Mouse (Mus musculus) layer of hippocampus, postnatal 36 days (tissue): ENCODE data around the gene Ttll6. TPM values are rescaled to one million over a fixed set of nuclear protein-coding genes. Genes with fewer than 3 reads are reported as not detected.
A peak's percentile ranks its signal among the peaks of the same experiment; 100 is the strongest.
"Not testable (repeated sequence)": the region's sequence is repeated elsewhere in the genome, so short reads cannot be mapped to it uniquely, and the experiment has no call there.

Source experiments
- DNase-seq, 2 experiments: peaks; one replicate each; pipeline ENCODE4 v3.0.0; 2022
- total RNA-seq, 2 experiments: library from RNA; stranded (reverse); gene quantifications; 2 replicates each; pipeline ENCODE4 v1.2.3; 2021

The Ttll6 gene
- total RNA-seq = under 1 TPM; 0.27 to 0.46 TPM

DNA sequence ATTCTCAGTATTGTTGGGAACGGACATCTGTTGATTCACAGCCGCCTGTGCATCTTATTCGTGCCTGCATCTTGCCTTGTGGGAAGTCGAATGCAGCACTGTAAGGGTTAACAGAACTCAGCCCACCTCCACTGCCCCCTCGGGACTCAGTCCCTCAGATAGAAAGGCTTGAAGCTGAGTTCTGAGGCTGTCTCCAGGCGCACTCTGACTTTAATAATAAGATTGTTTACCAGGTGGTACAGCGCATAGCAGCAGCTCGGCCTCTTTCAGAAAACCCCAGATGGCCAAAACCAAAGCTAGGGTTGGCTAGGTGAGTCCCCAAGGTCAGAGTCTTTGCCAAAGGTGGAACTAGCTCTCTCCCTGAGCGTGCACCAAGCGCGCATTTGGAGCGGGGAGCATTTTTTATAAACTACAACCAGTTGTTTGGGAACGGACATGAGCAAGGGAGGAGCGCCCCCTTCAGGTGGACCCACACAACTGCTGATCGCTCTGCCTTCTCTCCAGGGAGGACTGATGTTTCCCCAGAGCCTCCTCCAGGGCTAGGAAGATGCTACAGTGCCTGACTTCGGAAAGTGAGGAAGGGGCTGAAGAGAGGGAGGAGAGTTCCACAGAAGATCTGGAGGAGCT, at the start of gene Ttll6:
Ttll6 (plus strand) TSS at position 548 of the 627 bp plus-strand sequence.
- peak; percentile 29 to 33 for DNase-seq

DNA sequence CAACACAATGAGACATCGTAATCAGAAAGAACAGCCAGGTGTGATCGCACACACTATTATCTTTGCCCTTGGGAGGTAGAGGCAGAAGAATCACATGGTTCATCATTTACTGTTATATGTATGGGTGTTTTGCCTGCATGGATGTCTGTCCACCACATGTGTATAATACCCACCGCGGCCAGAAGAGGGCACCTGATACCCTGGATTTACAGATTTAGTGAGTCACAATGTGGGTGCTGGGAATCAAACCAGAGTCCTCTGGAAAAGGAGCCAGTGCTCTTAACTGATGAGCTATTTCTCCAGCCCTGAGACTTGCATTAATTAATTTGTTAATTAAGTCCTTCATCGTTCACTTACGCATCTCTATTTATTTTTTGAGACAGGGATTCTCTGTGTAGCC, 45.6 kb upstream of the Ttll6 start:
- DNase-seq = no peak

DNA sequence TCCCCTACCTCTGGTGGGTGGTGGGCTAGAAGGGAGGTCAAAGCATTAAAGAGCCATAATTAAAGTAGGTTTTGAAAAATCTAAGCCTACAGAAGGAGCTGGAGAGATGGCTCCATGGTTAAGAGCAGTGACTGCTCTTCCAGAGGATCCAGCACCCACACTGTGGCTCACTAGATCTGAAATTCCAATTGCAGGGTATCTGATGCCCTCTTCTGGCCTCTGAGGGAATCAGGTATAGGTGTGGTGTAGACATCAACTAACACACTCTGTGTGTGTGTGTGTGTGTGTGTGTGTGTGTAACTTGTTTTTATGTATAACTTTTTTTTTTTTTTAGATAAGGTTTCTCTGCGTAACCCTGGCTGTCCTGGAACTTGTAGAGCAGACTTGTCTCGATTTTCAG, 42.5 kb upstream of the Ttll6 start:
- no peak for DNase-seq

DNA sequence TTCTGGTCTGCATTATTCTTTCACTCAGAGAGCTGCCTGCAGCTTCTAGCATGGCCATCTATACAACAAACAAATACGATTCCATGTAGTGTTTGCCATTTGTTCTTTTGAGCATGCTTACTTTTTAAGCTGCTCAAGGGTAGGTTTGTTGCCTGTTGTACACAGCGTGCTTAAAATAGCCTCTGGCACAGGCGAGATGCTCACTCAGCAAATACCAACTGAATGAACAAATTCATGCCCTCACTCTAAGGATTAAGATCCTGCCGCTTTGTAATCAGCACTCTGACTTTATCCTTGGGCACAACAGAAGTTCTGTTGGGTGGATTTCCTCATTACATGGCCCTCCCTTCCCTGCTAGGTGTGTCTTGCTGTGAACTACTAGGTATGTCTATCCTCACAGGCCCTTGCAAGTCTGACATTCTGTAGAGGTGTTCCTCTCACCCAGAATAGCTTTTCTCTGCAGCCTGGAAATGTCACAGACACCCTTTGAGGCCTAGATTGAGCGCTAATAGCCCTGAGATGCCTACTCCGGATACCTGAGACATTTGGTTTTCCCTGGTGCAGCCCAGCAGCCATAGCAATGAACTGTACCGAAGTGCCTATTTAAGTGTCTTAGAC, 40.8 kb upstream of the Ttll6 start:
- DNase-seq = no peak

DNA sequence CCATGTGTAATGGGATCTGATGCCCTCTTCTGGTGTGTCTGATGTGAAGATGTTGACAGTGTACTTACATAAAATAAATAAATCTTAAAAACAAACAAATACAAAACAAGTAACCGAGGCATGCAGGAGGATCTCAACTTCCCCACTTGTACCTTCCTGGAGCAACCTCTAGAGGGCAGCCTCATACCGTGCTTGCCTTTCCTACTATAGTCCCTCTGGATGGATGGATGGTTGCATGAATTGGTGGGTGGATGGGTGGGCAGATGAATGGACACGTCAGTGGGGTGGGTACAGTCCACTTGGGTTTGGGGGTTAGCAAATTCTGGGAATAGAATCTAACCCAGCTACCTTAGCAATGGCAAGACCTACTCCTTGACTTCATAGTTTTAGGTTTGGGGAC, 40.2 kb upstream of the Ttll6 start:
- peak in 1 of 2 experiments; percentile 31 for DNase-seq

DNA sequence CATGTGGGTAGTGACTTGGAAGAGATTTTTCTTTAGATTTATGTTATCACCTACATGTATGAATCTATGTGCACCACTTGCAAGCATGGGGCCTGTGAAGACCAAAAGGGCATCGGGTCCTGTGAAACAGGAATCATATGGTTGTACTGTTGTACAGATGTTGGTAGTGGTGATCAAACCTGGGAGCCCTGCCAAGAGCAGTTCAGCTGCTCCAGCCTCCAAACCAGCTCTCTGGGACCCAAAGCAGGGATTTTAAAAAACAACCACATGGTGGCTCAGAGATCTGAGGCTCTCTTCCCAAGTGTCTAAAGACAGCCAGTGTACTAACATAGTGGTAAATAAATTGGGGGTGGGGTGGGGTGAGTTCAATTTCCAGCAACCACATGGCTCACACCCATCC, 25.2 kb upstream of the Ttll6 start:
- no peak for DNase-seq

DNA sequence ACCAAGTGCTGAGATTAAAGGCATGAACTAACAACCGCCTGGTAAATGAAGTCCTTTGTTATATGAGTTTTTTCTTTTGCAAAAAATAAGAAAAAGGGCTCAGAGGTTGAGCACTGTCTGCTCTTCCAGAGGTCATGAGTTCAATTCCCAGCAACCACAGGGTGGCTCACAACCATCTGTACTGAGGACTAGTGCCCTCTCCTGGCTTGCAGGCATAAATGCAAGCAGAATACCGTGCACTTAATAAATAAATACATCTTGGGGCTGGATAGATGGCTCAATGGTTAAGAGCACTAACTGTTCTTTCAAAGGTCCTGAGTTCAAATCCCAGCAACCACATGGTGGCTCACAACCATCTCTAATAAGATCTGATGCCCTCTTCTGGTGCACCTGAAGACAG, 22.6 kb upstream of the Ttll6 start:
- not testable (repeated sequence) for DNase-seq

DNA sequence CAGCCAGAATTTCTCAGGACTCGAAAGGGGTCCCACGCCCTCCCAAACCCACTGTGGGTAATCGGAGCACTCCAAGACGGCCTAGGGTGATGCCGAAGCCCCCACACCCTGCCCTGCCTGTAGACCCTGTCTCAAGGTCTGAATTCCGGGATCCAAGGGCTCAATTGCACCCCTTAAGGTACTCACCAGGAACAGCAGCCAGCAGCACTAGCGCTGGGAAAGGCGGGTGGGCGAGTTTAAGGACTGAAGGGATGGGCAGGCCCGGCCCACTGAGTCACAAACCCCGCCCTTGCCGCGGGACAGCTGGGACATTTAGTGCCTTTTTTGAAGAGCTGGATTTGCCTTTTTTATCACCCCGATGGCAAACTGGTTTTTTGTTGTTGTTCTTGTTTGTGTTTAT, 21.8 kb upstream of the Ttll6 start, which contains the start of gene Calcoco2:
Calcoco2 (minus strand) TSS at position 214 of the 400 bp plus-strand sequence.
- DNase-seq = no peak

DNA sequence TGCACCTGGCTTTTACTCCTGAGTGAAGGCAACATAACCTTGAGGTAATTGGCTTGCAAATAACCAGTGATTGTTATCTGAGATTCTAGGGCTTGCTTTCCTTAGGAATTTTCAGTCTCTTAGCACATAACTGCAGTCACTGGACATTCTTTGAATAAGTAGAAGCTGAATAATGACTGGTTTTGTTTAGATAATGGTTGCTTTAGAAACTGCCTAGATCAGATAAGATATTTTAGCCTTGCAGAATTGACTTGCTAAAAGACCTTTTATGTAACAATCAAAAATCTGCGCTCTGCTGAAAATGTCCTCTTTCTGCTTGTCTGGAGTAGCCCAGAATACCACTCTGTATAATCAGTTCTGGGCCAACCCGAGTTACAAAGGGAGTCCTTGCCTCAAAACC, 19.5 kb upstream of the Ttll6 start:
- DNase-seq = no peak

DNA sequence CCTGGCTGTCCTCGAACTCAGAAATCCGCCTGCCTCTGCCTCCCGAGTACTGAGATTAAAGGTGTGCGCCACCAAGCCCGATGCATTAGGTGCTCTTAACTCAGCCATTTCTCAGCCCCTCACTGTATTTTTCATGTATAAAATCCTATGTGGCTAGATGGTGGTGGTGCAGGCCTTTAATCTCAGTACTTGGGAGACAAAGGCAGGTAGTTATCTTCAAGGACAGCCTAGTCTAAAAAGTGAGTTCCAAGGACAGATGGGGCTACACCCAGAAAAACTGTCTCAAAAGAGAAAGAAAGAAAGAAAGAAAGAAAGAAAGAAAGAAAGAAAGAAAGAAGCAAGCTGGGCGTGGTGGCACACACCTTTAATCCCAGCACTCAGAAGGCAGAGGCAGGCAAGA, 18.2 kb upstream of the Ttll6 start:
- DNase-seq = no peak

DNA sequence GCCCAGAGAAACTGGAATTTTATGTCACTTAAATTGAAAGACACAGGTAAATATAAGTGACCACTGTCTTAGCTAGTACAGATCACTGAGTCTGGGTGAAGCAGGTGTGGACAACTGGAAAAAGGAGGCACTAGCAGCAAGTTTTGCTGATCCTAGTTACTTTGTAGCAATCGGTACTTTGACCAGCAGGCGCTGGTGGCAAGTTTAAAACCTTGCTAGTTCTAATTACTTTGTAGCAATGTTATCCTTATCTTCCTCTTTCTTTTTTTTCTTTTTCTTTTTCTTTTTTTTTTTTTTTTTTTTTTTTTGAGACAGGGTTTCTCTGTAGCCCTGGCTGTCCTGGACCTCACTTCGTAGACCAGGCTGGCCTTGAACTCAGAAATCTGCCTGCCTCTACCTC, 17.5 kb upstream of the Ttll6 start:
- no peak for DNase-seq

DNA sequence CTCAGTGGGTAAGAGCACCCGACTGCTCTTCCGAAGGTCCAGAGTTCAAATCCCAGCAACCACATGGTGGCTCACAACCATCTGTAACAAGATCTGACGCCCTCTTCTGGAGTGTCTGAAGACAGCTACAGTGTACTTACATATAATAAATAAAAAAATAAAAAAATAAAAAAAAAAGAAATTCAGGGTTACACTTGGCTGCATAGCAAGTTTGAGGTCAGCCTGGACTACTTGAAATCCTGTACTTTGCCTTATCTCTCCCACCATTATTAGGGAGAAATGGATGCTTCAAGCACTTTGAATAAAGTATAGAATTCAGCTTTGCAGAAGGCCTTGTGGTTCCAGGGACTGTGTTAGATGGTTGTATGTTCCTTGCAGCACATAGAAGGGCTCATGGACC, 16.7 kb upstream of the Ttll6 start:
- not testable (repeated sequence) for DNase-seq

DNA sequence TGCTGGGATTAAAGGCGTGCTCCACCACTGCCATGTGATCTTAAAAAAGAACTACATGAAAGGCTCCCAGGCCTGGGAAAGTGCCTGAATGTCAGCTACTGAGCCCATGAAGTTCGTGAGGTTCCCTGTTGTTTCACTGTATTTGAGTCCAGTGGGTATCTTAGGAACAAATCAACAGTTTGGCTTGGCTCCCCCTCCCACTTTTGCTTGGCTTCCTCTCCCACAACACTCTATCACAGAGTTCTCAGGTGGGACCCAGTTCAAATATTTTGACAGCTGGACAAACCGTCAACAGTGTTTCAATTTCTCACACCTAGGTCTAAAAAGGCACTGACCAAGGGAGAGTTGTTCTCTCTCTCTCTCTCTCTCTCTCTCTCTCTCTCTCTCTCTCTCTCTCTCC, 14.2 kb upstream of the Ttll6 start:
- no peak for DNase-seq

DNA sequence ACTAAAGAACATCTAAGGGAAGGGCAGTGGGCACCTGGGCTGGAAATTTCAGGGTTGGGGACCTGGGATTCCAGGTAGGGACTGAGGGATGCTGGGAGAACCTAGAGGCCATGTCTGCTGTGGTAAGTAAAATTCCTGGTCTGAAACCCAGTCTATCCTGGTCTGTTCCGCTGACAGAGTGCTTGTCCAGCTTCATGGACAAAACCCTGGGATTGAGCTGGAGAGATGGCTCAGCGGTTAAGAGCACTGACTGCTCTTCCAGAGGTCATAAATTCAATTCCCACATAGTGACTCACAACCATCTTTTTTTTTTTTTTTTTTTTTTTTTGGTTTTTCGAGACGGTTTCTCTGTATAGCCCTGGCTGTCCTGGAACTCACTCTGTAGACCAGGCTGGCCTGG, 10.8 kb upstream of the Ttll6 start:
- DNase-seq = not testable (repeated sequence)

DNA sequence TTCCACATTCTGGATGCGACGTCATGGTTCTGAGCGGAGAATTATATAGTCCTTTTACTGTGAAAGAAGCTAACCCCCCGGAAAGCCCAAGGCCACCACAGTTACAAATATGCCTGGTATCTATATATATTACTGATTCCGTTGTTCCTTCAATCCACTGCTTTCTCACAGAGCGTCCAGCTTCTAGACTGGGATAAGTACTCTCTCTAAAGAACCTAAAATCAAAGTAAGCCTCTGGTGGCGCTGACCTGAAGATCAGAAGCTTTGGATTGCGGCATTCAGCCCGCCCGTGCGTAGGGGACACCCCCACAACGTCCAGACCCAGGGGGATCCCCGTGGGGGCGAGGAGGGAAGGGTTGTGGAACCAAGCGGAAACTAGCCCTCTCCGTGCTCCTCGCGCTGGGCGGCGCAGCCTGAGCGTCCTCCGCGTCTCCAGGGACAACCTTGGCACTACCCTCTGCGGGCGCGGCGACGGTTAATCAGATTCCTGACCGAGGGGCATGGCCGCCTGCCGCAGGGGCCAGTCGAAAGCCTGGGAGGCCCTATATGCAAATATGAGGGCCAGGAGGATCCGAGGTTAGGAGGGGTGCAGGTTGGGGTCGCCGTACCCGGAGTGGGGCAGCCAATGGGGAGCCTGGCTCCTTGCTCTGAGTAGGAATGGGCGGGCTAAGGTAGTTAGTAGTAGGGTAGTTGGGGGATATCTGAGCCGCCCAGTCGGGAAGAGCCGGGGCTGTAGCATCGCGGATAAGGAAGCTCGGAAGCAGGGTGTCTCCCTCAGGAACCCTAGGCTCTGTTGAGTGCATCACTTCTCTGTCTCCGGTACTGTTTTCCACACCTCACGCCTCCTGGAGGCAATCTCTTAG, 9.3 kb upstream of the Ttll6 start:
- peak; percentile 2 to 4 for DNase-seq

DNA sequence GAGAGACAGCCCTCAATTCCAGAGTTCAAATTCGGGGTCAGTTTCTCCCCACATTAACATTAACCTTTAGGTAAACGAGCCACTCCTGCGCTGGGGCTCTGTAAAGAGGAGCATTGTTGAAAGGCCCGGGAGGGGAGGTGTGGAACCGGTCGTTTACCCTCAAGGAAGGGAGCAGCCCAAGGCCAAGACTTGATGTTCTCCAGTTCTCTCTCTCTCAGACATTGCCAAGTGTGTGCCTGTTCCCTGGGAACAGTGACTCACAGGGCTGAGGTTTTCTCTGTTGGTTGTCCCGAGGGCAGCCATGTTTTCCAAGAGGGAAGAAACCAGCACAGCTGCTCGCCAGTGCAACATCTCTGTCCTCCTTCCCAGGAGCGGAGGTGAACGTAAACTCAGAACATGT, 3.0 kb upstream of the Ttll6 start:
- DNase-seq = no peak

DNA sequence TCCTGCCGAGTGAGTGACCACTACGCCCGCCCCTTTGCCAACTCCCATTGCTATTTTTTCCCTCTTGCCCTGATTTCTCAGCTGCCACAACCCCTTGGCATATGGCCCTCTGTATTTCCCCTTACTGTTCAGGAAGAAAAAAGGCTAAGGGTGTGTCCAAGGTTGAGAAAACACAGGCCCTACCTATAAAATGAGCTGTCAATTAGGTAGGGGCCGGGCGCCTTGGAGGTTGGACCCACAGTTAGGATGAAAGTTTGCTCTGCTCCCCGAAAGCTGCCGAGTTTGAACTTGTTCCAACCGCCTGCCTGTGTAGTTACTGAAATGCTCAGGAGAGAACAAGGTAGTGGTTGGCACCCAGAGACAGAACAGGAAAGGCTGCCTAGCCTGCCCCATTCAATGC, 2.3 kb downstream of the Ttll6 start:
- no peak for DNase-seq

DNA sequence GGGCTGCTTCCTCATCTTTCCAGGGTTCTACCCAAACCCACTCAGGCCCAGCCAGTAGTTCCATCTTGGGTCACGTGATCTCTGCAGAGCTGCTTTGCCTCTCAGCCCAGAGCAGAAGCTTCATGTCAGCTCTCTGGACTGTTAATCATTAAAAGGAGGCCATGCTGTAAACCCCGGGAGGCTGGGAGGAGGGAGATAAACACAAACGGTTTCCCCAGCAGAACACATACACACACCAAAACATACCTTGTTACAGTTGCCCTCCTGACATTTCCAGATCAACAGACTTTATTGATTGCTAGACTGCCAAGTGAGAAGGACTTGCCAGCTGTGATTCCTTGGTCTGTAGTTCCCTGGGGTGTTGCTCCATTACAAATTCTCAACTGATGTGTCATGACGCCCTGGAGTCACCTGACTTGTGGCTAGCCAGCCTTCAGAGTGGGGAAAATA, 7.2 kb downstream of the Ttll6 start:
- DNase-seq = no peak

DNA sequence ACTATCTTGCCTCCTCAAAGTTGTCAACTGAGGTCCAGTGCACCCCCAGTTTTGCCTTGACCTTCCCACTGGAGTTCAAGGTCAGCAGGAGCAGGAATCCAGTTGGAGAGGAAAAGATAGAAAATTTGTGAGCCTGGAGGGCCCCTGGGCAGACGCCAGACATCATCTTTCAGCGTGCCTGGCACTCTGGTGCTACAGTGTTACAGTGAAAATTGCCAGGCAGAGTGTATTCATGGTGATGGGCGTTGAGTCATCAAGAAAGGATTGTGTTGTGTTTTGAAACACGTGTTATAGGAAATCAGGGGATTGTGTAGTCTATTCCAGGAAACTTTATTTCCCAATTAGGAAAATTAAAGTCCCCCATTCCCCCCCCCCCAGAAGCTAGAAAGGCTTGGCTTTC, 10.2 kb downstream of the Ttll6 start:
- no peak for DNase-seq

DNA sequence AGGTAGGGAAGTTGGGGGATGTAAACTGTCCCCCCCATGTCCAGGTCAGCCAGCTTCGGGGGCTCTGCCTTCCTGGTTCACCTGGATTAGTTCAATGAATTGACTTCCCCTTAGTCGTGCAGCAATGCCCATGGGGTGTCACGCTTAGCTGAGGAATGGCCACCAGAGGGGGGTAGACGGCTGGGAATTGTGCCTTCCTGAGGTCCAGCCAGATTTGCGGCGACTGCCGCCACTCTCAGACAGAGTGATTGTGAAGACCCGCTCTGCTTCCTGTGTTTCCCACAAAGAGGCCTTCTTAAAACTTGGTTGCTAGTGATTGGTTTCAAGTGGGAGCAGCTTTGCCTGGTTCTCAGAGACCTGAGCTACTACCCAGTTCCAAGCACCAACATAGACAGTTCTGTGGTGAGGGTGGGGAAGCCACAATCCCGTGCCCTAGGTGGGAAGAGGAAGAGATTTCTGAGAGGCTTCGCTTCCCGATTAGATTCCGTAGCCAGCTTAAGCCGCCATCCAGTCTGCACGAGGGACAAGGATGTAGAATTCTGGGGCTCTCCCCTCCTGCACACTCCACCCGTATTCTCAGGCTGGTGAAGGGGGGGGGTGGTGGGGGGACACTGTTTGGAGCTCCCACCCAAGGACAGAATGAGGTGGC, 12.2 kb downstream of the Ttll6 start:
- DNase-seq = peak; percentile 46 to 61

DNA sequence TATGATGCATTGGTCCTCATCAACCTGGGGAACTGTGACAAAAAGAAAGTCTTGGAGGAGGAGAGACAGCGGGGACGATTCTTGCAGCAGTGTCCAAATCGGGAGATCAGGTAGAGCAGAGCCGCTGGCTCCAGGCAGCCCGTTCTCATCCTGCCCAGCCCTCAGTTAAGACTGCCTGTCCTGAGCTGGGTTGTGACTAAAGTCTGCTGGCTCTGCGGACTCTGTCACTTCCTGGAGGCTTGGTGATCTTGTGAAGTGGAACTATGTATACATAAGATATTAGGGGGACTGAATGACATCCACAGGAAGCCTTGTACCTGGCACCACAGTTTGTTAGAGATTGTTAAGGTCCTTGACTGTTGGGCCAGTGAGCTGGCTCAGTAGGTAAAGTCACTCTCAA, 13.9 kb downstream of the Ttll6 start:
- no peak for DNase-seq

DNA sequence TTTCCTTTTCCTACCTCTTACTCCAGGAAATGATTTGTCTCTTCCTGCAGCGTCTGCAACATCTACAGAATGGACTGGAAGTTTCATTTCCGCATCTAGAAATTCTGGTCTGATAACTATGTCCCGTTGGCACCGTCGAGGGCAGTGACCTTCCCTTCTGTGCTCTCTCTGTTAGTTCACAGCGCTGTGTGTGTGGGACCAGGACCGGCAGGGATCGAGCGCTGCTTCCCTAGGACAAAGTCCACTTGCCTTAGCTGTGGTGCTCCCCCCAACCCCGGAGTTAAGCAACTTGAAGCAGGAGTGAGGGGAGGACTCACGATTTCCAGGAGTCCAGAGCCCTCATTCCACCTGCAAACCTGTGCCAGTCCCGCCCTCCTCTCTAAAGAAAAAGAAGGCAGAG, 31.2 kb downstream of the Ttll6 start:
- DNase-seq = no peak

DNA sequence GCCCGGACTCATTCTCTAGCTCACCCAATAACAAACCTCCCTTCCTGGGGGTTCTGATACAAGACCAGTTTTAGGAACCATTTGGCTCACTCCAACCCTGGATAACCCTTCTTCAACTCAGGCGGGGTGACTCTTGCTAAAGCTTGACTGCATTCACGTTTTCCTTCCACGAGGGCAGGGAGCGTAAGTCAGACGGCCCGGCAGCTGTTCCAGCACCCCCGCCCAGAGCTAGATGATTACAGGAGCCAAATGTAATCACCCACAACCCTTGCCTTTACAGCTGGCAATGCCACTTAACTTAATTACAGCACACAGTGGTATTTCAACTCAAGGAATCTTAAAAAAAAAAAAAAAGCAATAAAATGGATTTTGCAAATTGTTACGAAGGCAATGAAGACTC, 34.5 kb downstream of the Ttll6 start:
- DNase-seq = no peak
